Mouse (Mus musculus) kidney, postnatal 0 days (tissue): ENCODE data around the gene Olfr944. TPM values are rescaled to one million over a fixed set of nuclear protein-coding genes. Genes with fewer than 3 reads are reported as not detected.

Source experiments
- ATAC-seq: fragments of 200-750 bp; cut with Nextera tagmentation; replicated peaks from 2 replicates; pipeline ENCODE4 v1.8.0; 2017; ENCODE audit warnings: low read depth, moderate number of reproducible peaks, moderate TSS enrichment, moderate library complexity; ENCODE audit not compliant: low FRiP score
- DNase-seq: peaks from one replicate; pipeline ENCODE4 v3.0.0-alpha.2; 2016; ENCODE audit warnings: low spot score
- H3K27ac ChIP-seq: fragments of 300-500 bp; sonication (generic); 2 replicates; pipeline ENCODE4 v1.5.1; 2014; ENCODE audit warnings: mild to moderate bottlenecking
- H3K27me3 ChIP-seq: fragments of 300-500 bp; sonication (generic); 2 replicates; pipeline ENCODE4 v1.6.1; 2014; ENCODE audit warnings: low read length, mixed read lengths; ENCODE audit not compliant: insufficient read depth
- H3K36me3 ChIP-seq: fragments of 300-500 bp; sonication (generic); 2 replicates; pipeline ENCODE4 v1.6.1; 2014; ENCODE audit warnings: low read length, mixed read lengths; ENCODE audit not compliant: insufficient read depth
- H3K4me1 ChIP-seq: fragments of 300-500 bp; sonication (generic); replicated peaks from 2 replicates; pipeline ENCODE4 v1.6.1; 2014; ENCODE audit warnings: antibody characterized with exemption, low read length, mixed read lengths; ENCODE audit not compliant: insufficient read depth
- H3K4me2 ChIP-seq: fragments of 300-500 bp; sonication (generic); 2 replicates; pipeline ENCODE4 v1.6.1; 2014; ENCODE audit warnings: mild to moderate bottlenecking, low read length, moderate library complexity, mixed read lengths
- H3K4me3 ChIP-seq: fragments of 300-500 bp; sonication (generic); replicated peaks from 2 replicates; pipeline ENCODE4 v1.5.1; 2014; ENCODE audit warnings: low read depth, low read length
- H3K9ac ChIP-seq: fragments of 300-500 bp; sonication (generic); 2 replicates; pipeline ENCODE4 v1.6.1; 2014; ENCODE audit warnings: low read depth, low read length
- H3K9me3 ChIP-seq: fragments of 300-500 bp; sonication (generic); replicated peaks from 2 replicates; pipeline ENCODE4 v1.6.1; 2016; ENCODE audit warnings: low read length, inconsistent platforms, mixed read lengths
- CTCF ChIP-seq: IDR thresholded peaks from 2 replicates; pipeline ENCODE4 v1.5.1; 2016; ENCODE audit warnings: antibody characterized with exemption, low read depth, mild to moderate bottlenecking, moderate library complexity
- WGBS: fragments of 180-500 bp; shearing (Covaris S2); extraction: QIAGEN DNeasy Blood & Tissue Kit; methylation state at CpG from one replicate; pipeline ENCODE4 v1.1.7; 2014; 5-methylcytosine and 5-hydroxymethylcytosine counted together
- polyA plus RNA-seq: library from polyadenylated mRNA; unstranded; fragments of >200 nt; fragmentation: Nextera tagmentation; extraction: Ambion mirVana; gene quantifications from 2 replicates; pipeline ENCODE4 v1.2.1, GENCODE M21; 2015

The Olfr944 gene
- not detected in 2 replicates for polyA plus RNA-seq

DNA sequence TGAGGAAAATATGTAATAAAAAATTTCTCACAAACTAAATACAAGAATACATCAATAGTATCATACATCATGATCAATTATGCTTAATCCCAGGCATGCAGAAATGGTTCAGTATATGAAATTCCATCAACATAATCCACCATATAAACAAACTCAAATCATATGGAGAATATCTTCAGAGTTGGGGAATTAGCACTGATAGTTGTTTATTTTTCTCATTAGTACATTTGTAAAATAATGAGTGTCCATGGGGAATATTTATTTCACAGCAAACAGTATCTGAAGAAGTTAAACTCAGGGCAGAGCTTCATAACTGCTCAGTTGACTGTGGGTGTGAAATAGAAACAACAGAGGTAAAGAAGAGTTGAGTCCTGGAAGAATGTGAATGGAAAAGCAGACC is at the start of gene Olfr944:
Gene Olfr944 (plus strand): TSS at position 301 of the 400 bp plus-strand sequence.
- Histone ChIP-seq H3K4me2 (no peak within 1 kb of the TSS), H3K27ac (no peak within 1 kb of the TSS), H3K9ac (no peak within 1 kb of the TSS), H3K9me3 (no peaks in the 10 kb centered on the region), H3K27me3 (no peaks in the 10 kb centered on the region), H3K4me3 (no peak within 1 kb of the TSS), H3K4me1 (no peaks in the 10 kb centered on the region), H3K36me3 (no peaks in the 10 kb centered on the region)
- no peak for TF ChIP-seq CTCF
- no peak for DNase-seq
- no peak for ATAC-seq

GRCm38 (mm10) chr9:39152401-39152800 is 49.3 kb upstream of the Olfr944 start:
- 59% methylated on average over 1 of the region's 1 CpGs for WGBS

GRCm38 (mm10) chr9:39166004-39166403 is 35.7 kb upstream of the Olfr944 start, which contains the start of gene Olfr943:
Gene Olfr943, plus strand, starts transcription at chr9:39166304.
- H3K4me2 ChIP-seq, result no peak within 1 kb of the TSS
- H3K27ac ChIP-seq, result no peak within 1 kb of the TSS
- no peak for ATAC-seq
- no peak for DNase-seq
- no peak within 1 kb of the TSS for H3K4me3 ChIP-seq
- H3K27me3 ChIP-seq, result no peaks in the 10 kb centered on the region
- WGBS, result 91% methylated on average over 5 of the region's 5 CpGs
- no peaks in the 10 kb centered on the region for H3K36me3 ChIP-seq
- no peaks in the 10 kb centered on the region for H3K9me3 ChIP-seq
- no peaks in the 10 kb centered on the region for H3K4me1 ChIP-seq
- no peak within 1 kb of the TSS for H3K9ac ChIP-seq
- no peak for TF ChIP-seq CTCF

More at GRCm38 (mm10) chr9:39152401-39152800, 49.3 kb upstream of the Olfr944 start:
- no peak for ATAC-seq
- H3K4me3 ChIP-seq, result no peak overlapping the region
- no peaks in the 10 kb centered on the region for H3K36me3 ChIP-seq
- no peaks in the 10 kb centered on the region for H3K27me3 ChIP-seq
- TF ChIP-seq CTCF, result no peak
- H3K9ac ChIP-seq, result no peak overlapping the region
- H3K27ac ChIP-seq, result no peak overlapping the region
- no peaks in the 10 kb centered on the region for H3K9me3 ChIP-seq
- DNase-seq, result no peak
- no peak overlapping the region for H3K4me2 ChIP-seq
- no peaks in the 10 kb centered on the region for H3K4me1 ChIP-seq

DNA sequence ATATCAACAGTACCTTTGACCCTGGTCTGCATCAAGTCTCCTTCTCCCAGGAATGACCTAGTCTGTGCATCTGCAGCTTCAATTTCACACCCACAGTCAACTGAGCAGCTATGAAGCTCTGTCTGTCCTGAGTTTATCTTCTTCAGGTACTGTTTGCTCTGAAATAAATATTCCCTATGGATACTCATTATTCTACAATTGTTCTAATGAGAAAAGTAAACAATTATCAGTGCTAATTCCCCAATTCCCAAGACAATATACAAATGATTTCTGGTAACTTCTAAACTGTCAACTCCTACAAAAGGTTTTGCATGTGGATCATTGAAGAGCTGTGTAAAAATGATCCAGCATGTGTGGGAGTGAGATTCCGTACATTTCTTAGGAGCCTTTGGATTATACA is 48.2 kb downstream of the Olfr944 start, which contains the start of gene Olfr1537:
Gene Olfr1537 (minus strand): TSS at position 101 of the 400 bp plus-strand sequence.
- ATAC-seq, result no peak
- no peak for TF ChIP-seq CTCF

More for the DNA sequence above, 48.2 kb downstream of the Olfr944 start, which contains the start of gene Olfr1537:
- no peak for DNase-seq
- H3K27me3 ChIP-seq, result no peaks in the 10 kb centered on the region
- H3K4me1 ChIP-seq, result no peaks in the 10 kb centered on the region
- H3K9me3 ChIP-seq, result no peaks in the 10 kb centered on the region
- H3K4me2 ChIP-seq, result no peak within 1 kb of the TSS
- H3K9ac ChIP-seq, result no peak within 1 kb of the TSS
- H3K36me3 ChIP-seq, result no peaks in the 10 kb centered on the region
- no peak within 1 kb of the TSS for H3K27ac ChIP-seq
- 61% methylated on average over 1 of the region's 1 CpGs for WGBS
- H3K4me3 ChIP-seq, result no peak within 1 kb of the TSS

Other genes starting within 250 kb of the Olfr944 start
- gene Olfr933, start 229.6 kb upstream of the Olfr944 start, polyA plus RNA-seq, result not detected in 2 replicates
- not detected in 2 replicates for gene Olfr934, start 213.6 kb upstream of the Olfr944 start, polyA plus RNA-seq
- not detected in 2 replicates for gene Olfr935, start 202.2 kb upstream of the Olfr944 start, polyA plus RNA-seq
- gene Olfr146, start 178.5 kb upstream of the Olfr944 start, polyA plus RNA-seq, result not detected in 2 replicates
- gene Olfr937, start 137.0 kb upstream of the Olfr944 start, polyA plus RNA-seq, result not detected in 2 replicates
- not detected in 2 replicates for gene Olfr938, start 123.0 kb upstream of the Olfr944 start, polyA plus RNA-seq
- gene Olfr27, start 73.8 kb upstream of the Olfr944 start, polyA plus RNA-seq, result not detected in 2 replicates
- not detected in 2 replicates for gene Olfr943, start 35.6 kb upstream of the Olfr944 start, polyA plus RNA-seq
- not detected in 2 replicates for gene Olfr1537, start 48.1 kb downstream of the Olfr944 start, polyA plus RNA-seq
- gene Olfr945, start 74.9 kb downstream of the Olfr944 start, polyA plus RNA-seq, result not detected in 2 replicates
- gene Olfr948, start 124.1 kb downstream of the Olfr944 start, polyA plus RNA-seq, result not detected in 2 replicates
- not detected in 2 replicates for gene Olfr951, start 185.5 kb downstream of the Olfr944 start, polyA plus RNA-seq
- not detected in 2 replicates for gene Olfr952, start 225.2 kb downstream of the Olfr944 start, polyA plus RNA-seq